Mouse (Mus musculus): Measurements from ENCODE around the gene Fer.

The Fer gene

DNA sequence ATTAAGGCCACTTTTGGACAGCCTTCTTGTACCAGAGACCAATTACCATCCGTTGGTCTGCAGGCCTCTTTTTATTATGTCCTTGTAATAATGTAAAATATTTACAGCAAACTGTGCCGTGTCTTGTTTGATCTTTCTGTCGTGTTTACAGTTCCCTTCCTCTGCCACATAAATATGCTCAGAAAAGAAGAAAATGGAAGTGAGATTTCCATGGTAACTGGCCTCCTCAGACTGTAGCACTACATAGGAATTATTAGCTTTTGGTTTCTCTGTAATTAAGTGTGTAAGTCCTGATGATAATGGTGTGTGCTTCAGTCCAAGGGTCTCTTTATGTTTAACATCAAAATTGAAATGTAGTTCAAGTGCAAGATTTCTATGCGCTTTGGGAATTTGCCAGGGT, 283.5 kb downstream of the Fer start:
- DNase-seq = no peak

DNA sequence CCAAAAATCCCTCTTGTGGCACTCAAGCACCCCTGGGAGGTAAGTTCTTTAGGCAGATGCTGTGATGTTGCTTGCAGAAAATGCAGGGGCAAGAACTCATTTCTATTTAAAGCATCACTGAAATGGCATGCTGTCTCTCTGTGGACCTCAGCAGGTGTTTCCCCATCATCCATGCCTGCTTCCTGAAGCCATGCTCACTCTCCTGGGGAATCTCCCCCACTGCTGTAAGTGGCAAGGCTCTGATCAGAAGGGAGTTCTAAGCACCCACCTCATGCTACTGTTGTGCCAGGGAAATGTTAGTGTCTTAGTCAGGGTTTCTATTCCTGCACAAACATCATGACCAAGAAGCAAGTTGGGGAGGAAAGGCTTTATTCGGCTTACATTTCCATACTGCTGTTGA, 287.9 kb downstream of the Fer start:
- DNase-seq = no peak

DNA sequence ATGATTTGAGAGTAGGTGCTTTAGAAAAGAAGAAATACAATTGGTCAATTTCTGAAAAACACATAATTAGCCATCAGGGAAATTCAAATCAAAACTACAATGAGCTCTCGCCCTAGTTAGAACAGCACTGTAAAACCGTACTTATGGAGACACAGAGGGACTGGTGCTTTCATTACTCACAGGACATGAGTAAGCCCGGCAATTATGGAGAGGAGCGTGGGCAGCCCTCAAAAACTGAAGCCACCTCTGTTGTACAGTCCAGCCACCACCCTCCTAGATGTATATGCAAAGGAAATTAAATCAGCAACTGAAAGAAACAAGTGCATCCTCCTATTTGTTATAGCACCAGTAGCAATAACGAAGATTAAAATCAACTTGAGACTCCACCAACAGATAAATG, 304.9 kb downstream of the Fer start:
- no peak for DNase-seq

DNA sequence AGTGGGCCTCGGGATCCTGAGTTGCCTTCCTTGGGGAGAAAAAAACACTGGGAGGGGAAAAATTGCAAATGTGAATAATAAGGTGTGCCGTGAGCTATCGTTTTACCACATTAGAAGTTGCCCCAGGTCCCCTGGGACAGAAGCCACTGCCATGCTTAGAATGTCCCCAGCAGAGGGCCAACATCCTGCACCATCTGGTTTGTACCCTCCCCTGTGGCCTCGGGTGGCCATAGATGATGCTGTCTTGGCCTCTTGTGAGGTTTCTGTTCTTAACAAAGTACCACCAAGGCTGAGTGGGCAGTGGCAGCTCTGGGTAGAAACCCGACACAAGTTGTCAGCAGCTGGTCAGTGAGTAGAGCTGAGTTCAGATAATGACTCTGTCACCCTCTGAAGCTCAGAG, 307.2 kb downstream of the Fer start:
- DNase-seq = no peak

DNA sequence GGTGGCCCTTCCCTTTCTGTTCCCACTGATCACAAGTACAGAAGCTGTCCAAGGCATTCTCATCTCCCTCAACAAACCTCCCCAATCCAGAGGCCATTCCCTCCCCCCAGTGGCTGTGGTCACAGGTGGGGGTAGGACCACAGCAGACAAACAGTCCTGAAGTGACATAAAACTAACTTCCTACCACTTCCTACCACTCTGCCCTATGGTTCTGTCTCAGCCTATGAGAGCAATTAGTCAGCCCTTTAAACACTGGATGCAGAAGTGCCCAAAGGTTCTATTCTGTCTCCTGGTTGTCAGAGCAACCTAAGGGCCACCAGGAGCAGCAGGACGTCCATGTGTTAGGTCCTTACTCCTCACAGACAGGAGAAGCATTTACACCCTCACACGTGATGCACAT, 309.6 kb downstream of the Fer start:
- DNase-seq = no peak

DNA sequence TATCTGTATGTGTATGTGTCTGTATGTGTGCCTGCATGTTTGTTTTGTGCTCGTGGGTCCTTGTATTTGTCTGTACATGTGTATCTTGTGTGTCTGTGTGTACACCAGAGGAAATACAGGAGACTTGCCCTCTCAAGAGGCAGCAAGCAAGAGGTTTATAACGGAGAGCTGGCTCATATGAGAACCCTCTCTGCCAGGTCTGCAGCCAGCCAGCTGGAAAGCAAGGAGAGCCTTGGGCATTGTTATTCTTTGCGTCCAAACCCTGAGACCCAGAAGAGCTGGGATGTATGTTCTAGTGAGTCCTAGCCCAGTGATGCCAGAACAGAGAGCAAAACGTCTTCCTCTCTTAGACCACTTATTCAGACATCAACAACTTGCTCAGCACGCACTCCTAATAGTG, 317.7 kb downstream of the Fer start:
- DNase-seq = peak; percentile 45 to 46

DNA sequence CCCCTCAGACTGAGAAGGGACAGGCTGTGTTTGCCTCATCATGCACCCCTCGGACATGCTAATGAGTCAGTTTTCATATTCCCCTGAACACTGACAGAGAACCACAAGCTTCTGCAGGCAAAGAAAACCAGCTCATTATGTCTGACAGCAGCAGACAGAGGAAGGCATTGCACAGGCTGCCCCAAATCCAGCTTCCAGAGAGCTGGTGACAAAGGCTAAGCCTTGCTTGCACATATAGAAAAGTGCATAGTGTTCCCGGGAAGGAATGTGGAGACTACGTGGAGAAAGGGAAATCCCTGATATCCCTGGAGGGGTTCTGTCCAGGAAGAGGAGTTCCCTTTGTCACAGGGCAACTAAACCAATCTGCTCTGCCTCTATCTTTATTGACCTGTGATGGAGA, 318.4 kb downstream of the Fer start:
- DNase-seq = no peak

DNA sequence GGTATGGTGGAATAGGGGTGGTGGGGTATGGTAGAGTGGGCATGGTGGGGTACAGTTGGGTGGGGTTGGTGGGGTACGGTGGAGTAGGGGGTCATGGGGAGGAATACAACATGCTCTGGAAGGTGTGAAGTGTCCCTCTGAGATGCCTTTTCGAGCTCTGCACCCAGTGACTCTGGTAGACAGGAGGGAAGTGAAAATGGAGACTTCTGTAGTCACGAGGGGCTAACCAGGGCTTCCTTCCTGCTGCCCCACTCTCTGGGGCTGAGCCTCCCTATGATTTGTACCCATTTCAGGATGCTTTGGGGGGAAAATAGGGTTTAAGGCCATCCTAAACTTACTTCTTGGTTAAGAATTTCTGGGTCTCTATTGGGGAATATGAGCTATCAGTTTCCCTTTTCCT, 319.7 kb downstream of the Fer start:
- no peak for DNase-seq

DNA sequence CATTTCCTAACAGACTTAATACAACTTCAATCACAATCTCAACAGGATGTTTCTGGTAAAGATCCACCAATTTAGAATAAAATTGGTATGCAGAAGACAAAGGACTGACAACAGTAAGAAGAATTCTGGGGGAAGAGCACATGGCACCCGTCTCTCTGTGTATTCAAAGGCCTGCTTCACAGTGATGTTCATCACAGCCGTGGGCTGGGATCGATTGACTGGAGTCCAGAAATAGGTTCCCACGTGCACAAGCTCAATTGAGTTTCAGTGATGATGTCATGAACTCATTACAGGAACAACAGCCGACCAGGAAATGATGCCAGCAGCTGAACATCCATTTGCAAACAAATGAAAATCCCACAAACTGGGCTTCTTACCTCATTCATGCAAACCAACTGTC, 320.3 kb downstream of the Fer start:
- DNase-seq = no peak

Measured in cerebellum, postnatal 25 days (tissue).